Mouse (Mus musculus): ENCODE results near the gene Cd59a. TPM values are rescaled to one million over a fixed set of nuclear protein-coding genes. Genes with fewer than 3 reads are reported as not detected.
A peak's percentile ranks its signal among the peaks of the same experiment; 100 is the strongest.

Gene Cd59a
- polyA plus RNA-seq, 1 experiment from 2014 or later: 67.0 TPM

- H3K4me3 ChIP-seq (replicated peaks; ENCODE audit: low read depth, low read length): no peak overlapping the region
- DNase-seq (ENCODE audit: low spot score) (no peak), ATAC-seq (replicated peaks; ENCODE audit: low FRiP score, low read depth) (peak; percentile 27; the same call in 1 of the 2 replicates)
- H3K27me3 ChIP-seq (ENCODE audit: insufficient read depth, low read length): no peaks in the 10 kb centered on the region
- H3K27ac ChIP-seq: no peak overlapping the region
- H3K36me3 ChIP-seq (ENCODE audit: insufficient read depth, low read length): no peaks in the 10 kb centered on the region
- H3K4me1 ChIP-seq (replicated peaks; ENCODE audit: insufficient read depth, low read length): no peaks in the 10 kb centered on the region
- no peak for TF ChIP-seq CTCF (IDR thresholded peaks at IDR 0.05; ENCODE audit: low read depth)
- WGBS: 85% methylated on average over 13 of the region's 13 CpGs
- H3K9me3 ChIP-seq (replicated peaks; ENCODE audit: low read length): no peaks in the 10 kb centered on the region
- no peak overlapping the region for H3K4me2 ChIP-seq (ENCODE audit: low read length)
- H3K9ac ChIP-seq (ENCODE audit: low read depth, low read length): no peak overlapping the region
Observed at GRCm38 (mm10) chr2:104128803-104129531, 33.4 kb downstream of the Cd59a start.

GRCm38 (mm10) chr2:104130165-104130564, 34.6 kb downstream of the Cd59a start:
- DNase-seq (ENCODE audit: low spot score) (no peak), ATAC-seq (replicated peaks; ENCODE audit: low FRiP score, low read depth) (no peak)
- Histone ChIP-seq H3K9ac (ENCODE audit: low read depth, low read length) (no peak overlapping the region), H3K4me2 (ENCODE audit: low read length) (no peak overlapping the region), H3K36me3 (ENCODE audit: insufficient read depth, low read length) (no peaks in the 10 kb centered on the region), H3K27me3 (ENCODE audit: insufficient read depth, low read length) (no peaks in the 10 kb centered on the region), H3K4me3 (replicated peaks; ENCODE audit: low read depth, low read length) (no peak overlapping the region), H3K27ac (no peak overlapping the region), H3K4me1 (replicated peaks; ENCODE audit: insufficient read depth, low read length) (no peaks in the 10 kb centered on the region), H3K9me3 (replicated peaks; ENCODE audit: low read length) (no peaks in the 10 kb centered on the region)
- WGBS: 83% methylated on average over 6 of the region's 6 CpGs
- no peak for TF ChIP-seq CTCF (IDR thresholded peaks at IDR 0.05; ENCODE audit: low read depth)

- TF ChIP-seq CTCF (IDR thresholded peaks at IDR 0.05; ENCODE audit: low read depth): peak; percentile 74
- no peak for ATAC-seq (replicated peaks; ENCODE audit: low FRiP score, low read depth)
- 64% methylated on average over 3 of the region's 3 CpGs for whole genome bisulfite sequencing
Observed at GRCm38 (mm10) chr2:104130969-104131368, 35.4 kb downstream of the Cd59a start.

GRCm38 (mm10) chr2:104132266-104132859, 36.8 kb downstream of the Cd59a start:
- WGBS: 70% methylated on average over 7 of the region's 7 CpGs
- Histone ChIP-seq H3K36me3 (ENCODE audit: insufficient read depth, low read length) (no peaks in the 10 kb centered on the region), H3K4me3 (replicated peaks; ENCODE audit: low read depth, low read length) (no peak overlapping the region), H3K4me1 (replicated peaks; ENCODE audit: insufficient read depth, low read length) (no peaks in the 10 kb centered on the region), H3K27ac (no peak overlapping the region), H3K27me3 (ENCODE audit: insufficient read depth, low read length) (no peaks in the 10 kb centered on the region), H3K4me2 (ENCODE audit: low read length) (no peak overlapping the region), H3K9me3 (replicated peaks; ENCODE audit: low read length) (no peaks in the 10 kb centered on the region), H3K9ac (ENCODE audit: low read depth, low read length) (no peak overlapping the region)
- TF ChIP-seq CTCF (IDR thresholded peaks at IDR 0.05; ENCODE audit: low read depth): no peak
- ATAC-seq (replicated peaks; ENCODE audit: low FRiP score, low read depth): no peak
- no peak for DNase-seq (ENCODE audit: low spot score)

More at GRCm38 (mm10) chr2:104130969-104131368, 35.4 kb downstream of the Cd59a start:
- no peaks in the 10 kb centered on the region for H3K36me3 ChIP-seq (ENCODE audit: insufficient read depth, low read length)
- no peak overlapping the region for H3K27ac ChIP-seq
- H3K4me3 ChIP-seq (replicated peaks; ENCODE audit: low read depth, low read length): no peak overlapping the region
- no peak overlapping the region for H3K4me2 ChIP-seq (ENCODE audit: low read length)
- H3K4me1 ChIP-seq (replicated peaks; ENCODE audit: insufficient read depth, low read length): no peaks in the 10 kb centered on the region
- no peaks in the 10 kb centered on the region for H3K9me3 ChIP-seq (replicated peaks; ENCODE audit: low read length)
- H3K27me3 ChIP-seq (ENCODE audit: insufficient read depth, low read length): no peaks in the 10 kb centered on the region
- no peak overlapping the region for H3K9ac ChIP-seq (ENCODE audit: low read depth, low read length)
- DNase-seq (ENCODE audit: low spot score): no peak

GRCm38 (mm10) chr2:104133042-104133810, 37.6 kb downstream of the Cd59a start:
- DNase-seq (ENCODE audit: low spot score) (no peak), ATAC-seq (replicated peaks; ENCODE audit: low FRiP score, low read depth) (no peak)
- Histone ChIP-seq H3K27me3 (ENCODE audit: insufficient read depth, low read length) (no peaks in the 10 kb centered on the region), H3K4me3 (replicated peaks; ENCODE audit: low read depth, low read length) (no peak overlapping the region), H3K27ac (no peak overlapping the region), H3K4me1 (replicated peaks; ENCODE audit: insufficient read depth, low read length) (no peaks in the 10 kb centered on the region), H3K9ac (ENCODE audit: low read depth, low read length) (no peak overlapping the region), H3K4me2 (ENCODE audit: low read length) (no peak overlapping the region), H3K9me3 (replicated peaks; ENCODE audit: low read length) (no peaks in the 10 kb centered on the region), H3K36me3 (ENCODE audit: insufficient read depth, low read length) (no peaks in the 10 kb centered on the region)
- 26% methylated on average over 12 of the region's 12 CpGs for WGBS
- TF ChIP-seq CTCF (IDR thresholded peaks at IDR 0.05; ENCODE audit: low read depth): no peak

Data from kidney, postnatal 0 days (tissue).